Mouse (Mus musculus) limb, embryonic 11.5 days (tissue): ENCODE measurements at regions not wholly inside any gene's neighbourhood (a gene's known extent, or its start where the extent isn't known, plus 50 kb on each side); places are given as distances from the start of the nearest gene placed in this dataset.

Source experiments
- ATAC-seq: fragments of 200-750 bp; cut with Nextera tagmentation; 2 replicates; pipeline ENCODE4 v1.8.0; 2017; ENCODE audit warnings: low read depth; ENCODE audit not compliant: insufficient number of reproducible peaks, low FRiP score, low TSS enrichment
- DNase-seq: peaks from one replicate; pipeline ENCODE4 v3.0.0-alpha.2; 2015; ENCODE audit warnings: low spot score
- H3K27ac ChIP-seq: fragments of 300-500 bp; sonication (generic); replicated peaks from 2 replicates; pipeline ENCODE4 v1.5.1; 2014; ENCODE audit warnings: low read depth, mild to moderate bottlenecking, low read length
- H3K27me3 ChIP-seq: fragments of 300-500 bp; sonication (generic); 2 replicates; pipeline ENCODE4 v1.6.1; 2014; ENCODE audit warnings: mild to moderate bottlenecking, low read length, mixed read lengths; ENCODE audit not compliant: control insufficient read depth, insufficient read depth
- H3K36me3 ChIP-seq: fragments of 300-500 bp; sonication (generic); 2 replicates; pipeline ENCODE4 v1.6.1; 2014; ENCODE audit warnings: mild to moderate bottlenecking, low read length, moderate library complexity, mixed read lengths; ENCODE audit not compliant: control insufficient read depth, insufficient read depth
- H3K4me1 ChIP-seq: fragments of 300-500 bp; sonication (generic); 2 replicates; pipeline ENCODE4 v1.6.1; 2014; ENCODE audit warnings: low read length, mixed read lengths; ENCODE audit not compliant: control insufficient read depth, insufficient read depth
- H3K4me2 ChIP-seq: fragments of 300-500 bp; sonication (generic); 2 replicates; pipeline ENCODE4 v1.6.1; 2014; ENCODE audit warnings: low read depth, mild to moderate bottlenecking, moderate library complexity; ENCODE audit not compliant: severe bottlenecking
- H3K4me3 ChIP-seq: fragments of 300-500 bp; sonication (generic); 2 replicates; pipeline ENCODE4 v1.5.1; 2014; ENCODE audit warnings: low read depth, low read length
- H3K9ac ChIP-seq: fragments of 300-500 bp; sonication (generic); 2 replicates; pipeline ENCODE4 v1.6.1; 2014; ENCODE audit warnings: mild to moderate bottlenecking, low read length
- H3K9me3 ChIP-seq: fragments of 300-500 bp; sonication (generic); 2 replicates; pipeline ENCODE4 v1.6.1; 2016; ENCODE audit warnings: low read length; ENCODE audit not compliant: control insufficient read depth
- WGBS: fragments of 180-500 bp; shearing (Covaris S2); extraction: QIAGEN DNeasy Blood & Tissue Kit; methylation state at CpG from one replicate; pipeline ENCODE4 v1.1.7; 2014; 5-methylcytosine and 5-hydroxymethylcytosine counted together

GRCm38 (mm10) chr1:189079451-189080410 lies 72.1 kb upstream of the Kctd3 start:
- Histone ChIP-seq H3K27ac (no peak overlapping the region), H3K27me3 (no peaks in the 10 kb centered on the region), H3K9me3 (no peaks in the 10 kb centered on the region), H3K4me2 (no peak overlapping the region), H3K4me1 (no peaks in the 10 kb centered on the region), H3K9ac (no peak overlapping the region), H3K4me3 (no peak overlapping the region), H3K36me3 (no peaks in the 10 kb centered on the region)
- ATAC-seq (no peak), DNase-seq (no peak)
- 78% methylated on average over 11 of the region's 11 CpGs for WGBS

DNA sequence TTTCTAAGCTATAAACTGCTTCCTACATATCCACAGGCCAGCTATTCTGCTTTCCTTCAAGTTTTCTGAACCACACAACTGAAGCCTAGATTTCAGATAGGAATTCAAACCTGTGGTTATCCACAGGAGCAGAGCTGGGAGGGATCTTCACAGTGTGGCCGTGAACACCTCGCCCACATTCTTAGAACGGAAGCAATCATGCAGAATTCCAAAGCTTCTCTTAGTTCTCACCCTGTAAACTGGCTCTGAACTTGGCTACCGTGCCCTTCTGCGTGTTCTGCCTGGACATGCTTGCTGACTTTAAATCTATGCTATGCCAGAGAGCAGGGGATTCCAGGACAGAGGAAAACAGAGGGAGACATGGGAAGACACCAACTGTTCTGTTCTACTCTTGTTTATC lies 70.2 kb upstream of the Kctd3 start:
- Histone ChIP-seq H3K27me3 (no peaks in the 10 kb centered on the region), H3K27ac (no peak overlapping the region), H3K36me3 (no peaks in the 10 kb centered on the region), H3K9ac (no peak overlapping the region), H3K9me3 (no peaks in the 10 kb centered on the region), H3K4me1 (no peaks in the 10 kb centered on the region), H3K4me2 (no peak overlapping the region), H3K4me3 (no peak overlapping the region)
- ATAC-seq: no peak
- DNase-seq: no peak
- WGBS: 86% methylated on average over 5 of the region's 5 CpGs

DNA sequence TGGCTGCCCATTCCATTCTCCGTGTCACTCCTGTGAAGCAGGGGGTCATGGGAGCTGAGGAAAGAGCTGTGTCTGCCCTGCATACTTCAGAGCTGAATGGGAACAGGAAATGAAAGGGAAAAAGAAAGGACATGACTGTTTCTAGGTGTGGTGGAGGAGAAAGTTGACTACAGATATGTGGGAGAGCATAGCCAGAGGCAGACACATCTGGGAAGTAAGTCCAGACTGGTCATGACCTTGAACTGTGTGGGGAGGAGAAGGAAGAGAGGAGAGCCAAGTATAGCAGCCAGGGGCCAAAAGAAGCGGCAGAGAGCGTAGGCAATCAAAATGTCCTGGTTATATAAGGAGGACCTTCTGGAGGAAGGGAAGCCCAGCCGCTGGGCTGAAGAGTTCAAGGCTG lies 68.6 kb upstream of the Kctd3 start:
- H3K4me1 ChIP-seq: no peaks in the 10 kb centered on the region
- H3K4me2 ChIP-seq: no peak overlapping the region
- no peaks in the 10 kb centered on the region for H3K27me3 ChIP-seq
- no peak overlapping the region for H3K4me3 ChIP-seq
- no peak for ATAC-seq
- H3K9me3 ChIP-seq: no peaks in the 10 kb centered on the region
- no peak overlapping the region for H3K9ac ChIP-seq
- no peak overlapping the region for H3K27ac ChIP-seq
- 76% methylated on average over 4 of the region's 4 CpGs for WGBS
- no peak for DNase-seq
- H3K36me3 ChIP-seq: no peaks in the 10 kb centered on the region

DNA sequence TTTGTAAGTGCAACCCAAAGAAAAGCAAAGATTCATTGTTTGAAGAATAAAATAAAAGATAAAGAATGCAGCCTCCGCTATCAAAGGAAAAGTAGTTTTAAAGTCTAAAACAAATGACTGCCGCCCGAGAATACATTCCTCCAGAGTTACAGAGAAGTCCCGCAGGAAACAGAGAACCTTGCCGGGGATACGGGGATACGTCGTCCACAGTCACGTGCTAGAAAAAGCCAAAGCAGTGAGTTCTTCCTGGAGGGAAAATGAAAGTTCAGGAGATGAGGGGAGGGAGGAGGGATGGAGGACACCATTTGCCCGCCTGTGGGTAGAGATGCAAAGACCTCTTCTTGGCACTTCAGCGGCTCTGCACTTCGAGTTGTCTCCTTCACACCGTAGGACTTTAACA lies 68.0 kb upstream of the Kctd3 start:
- WGBS: 69% methylated on average over 13 of the region's 13 CpGs
- Histone ChIP-seq H3K9me3 (no peaks in the 10 kb centered on the region), H3K9ac (no peak overlapping the region), H3K27me3 (no peaks in the 10 kb centered on the region), H3K27ac (no peak overlapping the region), H3K36me3 (no peaks in the 10 kb centered on the region), H3K4me3 (no peak overlapping the region), H3K4me2 (no peak overlapping the region), H3K4me1 (no peaks in the 10 kb centered on the region)
- DNase-seq: no peak
- no peak for ATAC-seq

DNA sequence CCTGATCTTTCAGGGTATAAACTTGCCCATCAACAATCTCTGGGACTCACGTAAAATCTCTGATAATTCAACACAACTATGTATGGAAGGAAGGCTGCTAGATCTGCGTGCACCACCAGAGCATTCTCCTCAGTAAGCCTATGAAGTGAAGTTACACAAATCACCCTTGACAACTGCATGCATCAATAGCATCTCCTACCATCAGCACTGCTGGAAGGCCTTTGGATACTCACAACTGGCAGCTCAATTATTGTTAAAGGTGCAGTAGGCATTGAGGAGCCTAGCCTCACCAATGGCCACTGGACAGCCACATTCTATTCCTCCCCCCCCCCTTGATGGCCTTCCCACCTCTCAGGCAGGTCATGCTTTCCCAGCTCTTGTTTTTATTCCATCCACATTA lies 64.9 kb upstream of the Kctd3 start:
- no peak for ATAC-seq
- WGBS: 81% methylated on average over 2 of the region's 2 CpGs
- no peak for DNase-seq

DNA sequence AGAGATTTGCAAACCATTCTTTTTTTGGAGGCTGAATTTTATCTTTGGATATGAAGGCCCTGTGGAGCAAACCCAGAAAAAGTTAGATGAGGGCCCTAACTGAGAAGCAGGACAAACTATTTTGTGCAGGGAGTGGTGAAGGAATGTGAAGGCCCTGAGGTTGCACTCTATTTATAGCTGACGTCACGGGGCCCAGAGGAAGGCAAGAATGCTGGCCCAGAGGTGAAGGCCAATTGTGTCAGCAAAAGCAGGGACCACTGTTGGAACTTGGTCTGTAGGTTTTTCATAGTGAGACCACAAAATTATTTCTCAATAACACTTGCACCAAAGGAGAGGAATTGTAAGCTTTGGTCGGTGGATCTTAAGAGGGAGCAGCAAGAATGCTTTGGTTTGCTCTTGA lies 60.6 kb upstream of the Kctd3 start:
- H3K27ac ChIP-seq: no peak overlapping the region
- no peak for DNase-seq
- no peak overlapping the region for H3K4me2 ChIP-seq
- H3K27me3 ChIP-seq: no peaks in the 10 kb centered on the region
- H3K36me3 ChIP-seq: no peaks in the 10 kb centered on the region
- ATAC-seq: no peak
- H3K9me3 ChIP-seq: no peaks in the 10 kb centered on the region
- H3K4me1 ChIP-seq: no peaks in the 10 kb centered on the region
- no peak overlapping the region for H3K4me3 ChIP-seq
- no peak overlapping the region for H3K9ac ChIP-seq
- 72% methylated on average over 3 of the region's 3 CpGs for WGBS

More for the DNA sequence above, 64.9 kb upstream of the Kctd3 start:
- H3K9me3 ChIP-seq: no peaks in the 10 kb centered on the region
- H3K27ac ChIP-seq: no peak overlapping the region
- no peaks in the 10 kb centered on the region for H3K4me1 ChIP-seq
- no peak overlapping the region for H3K4me2 ChIP-seq
- no peaks in the 10 kb centered on the region for H3K27me3 ChIP-seq
- H3K4me3 ChIP-seq: no peak overlapping the region
- H3K36me3 ChIP-seq: no peaks in the 10 kb centered on the region
- no peak overlapping the region for H3K9ac ChIP-seq

- 74% methylated on average over 16 of the region's 16 CpGs for WGBS
- DNase-seq (no peak), ATAC-seq (no peak)
- Histone ChIP-seq H3K4me3 (no peak overlapping the region), H3K9me3 (no peaks in the 10 kb centered on the region), H3K4me2 (no peak overlapping the region), H3K27me3 (no peaks in the 10 kb centered on the region), H3K9ac (no peak overlapping the region), H3K36me3 (no peaks in the 10 kb centered on the region), H3K4me1 (no peaks in the 10 kb centered on the region), H3K27ac (no peak overlapping the region)
These were observed 59.7 kb upstream of the Kctd3 start for GRCm38 (mm10) chr1:189067204-189067960.

DNA sequence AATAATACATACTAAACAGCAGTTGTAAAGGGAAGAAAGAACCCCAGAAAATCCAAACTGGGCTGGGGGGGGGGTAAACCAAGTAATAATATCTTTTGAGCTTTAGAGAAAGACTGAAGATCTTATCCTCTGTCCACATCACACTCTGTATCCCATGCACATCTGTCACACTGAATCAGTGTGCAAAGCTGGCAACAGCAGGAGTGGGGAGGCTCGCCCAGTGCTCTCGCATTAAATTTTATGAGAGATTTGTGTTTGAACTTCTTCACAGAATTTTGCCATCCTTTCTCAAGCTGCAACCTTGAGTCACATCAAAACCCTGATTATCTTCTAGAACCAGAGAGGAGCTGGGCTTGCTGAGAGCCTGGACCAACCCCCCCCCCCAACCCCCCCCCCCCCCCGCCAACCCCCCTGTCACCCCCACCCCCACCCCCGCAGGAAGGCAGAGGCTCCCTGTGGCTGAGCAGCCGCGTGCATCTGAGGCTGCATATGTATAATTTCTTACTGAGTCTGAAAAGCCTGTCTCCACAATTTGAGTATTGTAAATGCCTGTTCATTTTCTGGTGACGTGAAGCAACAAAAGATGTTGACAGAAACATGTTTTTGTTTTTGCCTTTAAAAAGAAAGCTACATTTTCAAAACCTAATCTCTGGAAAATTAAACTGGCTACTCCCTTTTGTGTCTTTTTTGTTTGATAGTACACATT lies 59.0 kb upstream of the Kctd3 start:
- Histone ChIP-seq H3K4me2 (no peak overlapping the region), H3K4me3 (no peak overlapping the region), H3K36me3 (no peaks in the 10 kb centered on the region), H3K9me3 (no peaks in the 10 kb centered on the region), H3K9ac (no peak overlapping the region), H3K27me3 (no peaks in the 10 kb centered on the region), H3K27ac (no peak overlapping the region), H3K4me1 (no peaks in the 10 kb centered on the region)
- no peak for ATAC-seq
- DNase-seq: no peak
- WGBS: 51% methylated on average over 7 of the region's 7 CpGs
